Mouse (Mus musculus): ENCODE measurements around the gene Blm. TPM values are rescaled to one million over a fixed set of nuclear protein-coding genes. Genes with fewer than 3 reads are reported as not detected.

The Blm gene
- total and polyA plus RNA-seq, 2 experiments from 2014 or later, result 5.5 to 10.4 TPM

DNA sequence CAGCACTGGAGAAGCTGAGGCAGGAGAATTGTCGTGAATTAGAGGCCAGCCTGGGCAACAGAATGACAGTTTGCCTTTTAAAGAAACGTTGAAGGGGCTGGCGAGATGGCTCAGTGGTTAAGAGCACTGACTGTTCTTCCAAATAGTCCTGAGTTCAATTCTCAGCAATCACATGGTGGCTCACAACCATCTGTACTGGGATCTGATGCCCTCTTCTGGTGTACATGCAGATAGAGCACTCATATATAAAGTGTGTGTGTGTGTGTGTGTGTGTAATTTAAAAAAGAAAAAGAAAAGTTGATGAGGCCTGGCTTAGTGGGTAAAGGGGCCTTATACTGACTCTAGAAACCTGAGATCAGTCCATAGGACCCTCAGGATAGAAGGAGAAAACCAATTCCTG is 20.2 kb upstream of the Blm start:
- 0 out of 2 replicates have a peak, but pooled peaks have one; percentile 26 for TF ChIP-seq CTCF (IDR thresholded peaks at IDR 0.05; ENCODE audit: low read depth)
- Histone ChIP-seq H3K27me3 (ENCODE audit: insufficient read depth, low read length) (no peaks in the 10 kb centered on the region), H3K36me3 (ENCODE audit: insufficient read depth) (no peaks in the 10 kb centered on the region), H3K9me3 (ENCODE audit: low read length) (no peaks in the 10 kb centered on the region), H3K4me3 (ENCODE audit: low read depth, low read length) (no peak overlapping the region), H3K4me1 (ENCODE audit: insufficient read depth) (no peaks in the 10 kb centered on the region), H3K4me2 (ENCODE audit: low read depth) (no peak overlapping the region), H3K9ac (no peak overlapping the region), H3K27ac (ENCODE audit: low read depth, low read length) (peak overlapping the region; percentile 66; the same call in 1 of the 2 replicates)
- WGBS, result 66% methylated on average over 3 of the region's 3 CpGs
- no peak for ATAC-seq
- DNase-seq, result no peak

DNA sequence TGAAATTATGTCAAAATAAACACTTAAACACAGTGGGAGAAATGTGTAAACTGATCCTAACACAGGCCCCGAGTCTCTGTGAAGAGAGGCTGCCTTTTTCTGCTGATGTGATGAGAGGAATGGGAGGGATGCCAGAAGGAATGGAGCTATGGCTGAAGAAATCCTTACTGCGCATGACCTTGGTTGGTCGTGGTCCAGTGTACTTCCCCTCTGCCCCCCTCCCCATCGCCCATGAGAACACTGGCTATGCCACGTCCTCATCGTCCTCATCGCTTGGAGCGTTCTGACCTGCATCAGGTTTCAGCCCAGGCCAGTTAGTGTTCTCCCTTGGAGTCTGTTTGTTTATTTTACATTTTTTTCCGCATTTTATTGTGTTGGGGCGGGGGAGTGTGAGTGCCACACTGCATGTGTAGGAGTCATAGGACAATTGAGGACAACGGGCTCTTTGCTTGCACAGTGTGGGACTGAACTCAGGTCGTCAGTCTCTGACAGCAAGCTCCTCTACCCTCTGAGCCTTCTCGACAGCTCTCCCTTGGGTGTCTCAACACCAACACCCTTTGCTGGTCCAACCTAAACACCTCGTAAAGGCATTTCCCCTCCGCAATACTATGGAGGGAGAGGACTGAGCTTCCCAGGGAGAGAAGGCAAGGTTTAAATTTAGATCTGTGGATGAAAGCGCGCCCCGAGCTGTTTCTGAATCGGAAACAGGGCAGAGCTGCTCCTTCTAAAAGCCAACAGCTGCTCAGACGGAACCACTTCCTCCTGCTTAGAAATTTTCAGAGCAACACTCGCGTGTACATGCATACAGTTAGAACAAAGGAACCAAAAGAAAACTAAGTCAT is 19.5 kb upstream of the Blm start:
- Histone ChIP-seq H3K36me3 (ENCODE audit: insufficient read depth) (no peaks in the 10 kb centered on the region), H3K4me1 (ENCODE audit: insufficient read depth) (no peaks in the 10 kb centered on the region), H3K27ac (ENCODE audit: low read depth, low read length) (peak overlapping the region; percentile 66), H3K27me3 (ENCODE audit: insufficient read depth, low read length) (no peaks in the 10 kb centered on the region), H3K9me3 (ENCODE audit: low read length) (no peaks in the 10 kb centered on the region), H3K4me2 (ENCODE audit: low read depth) (no peak overlapping the region), H3K4me3 (ENCODE audit: low read depth, low read length) (no peak overlapping the region), H3K9ac (no peak overlapping the region)
- ATAC-seq (peak; percentile 64), DNase-seq (peak; percentile 37)
- WGBS, result 77% methylated on average over 22 of the region's 22 CpGs
- no peak for TF ChIP-seq CTCF (IDR thresholded peaks at IDR 0.05; ENCODE audit: low read depth)

DNA sequence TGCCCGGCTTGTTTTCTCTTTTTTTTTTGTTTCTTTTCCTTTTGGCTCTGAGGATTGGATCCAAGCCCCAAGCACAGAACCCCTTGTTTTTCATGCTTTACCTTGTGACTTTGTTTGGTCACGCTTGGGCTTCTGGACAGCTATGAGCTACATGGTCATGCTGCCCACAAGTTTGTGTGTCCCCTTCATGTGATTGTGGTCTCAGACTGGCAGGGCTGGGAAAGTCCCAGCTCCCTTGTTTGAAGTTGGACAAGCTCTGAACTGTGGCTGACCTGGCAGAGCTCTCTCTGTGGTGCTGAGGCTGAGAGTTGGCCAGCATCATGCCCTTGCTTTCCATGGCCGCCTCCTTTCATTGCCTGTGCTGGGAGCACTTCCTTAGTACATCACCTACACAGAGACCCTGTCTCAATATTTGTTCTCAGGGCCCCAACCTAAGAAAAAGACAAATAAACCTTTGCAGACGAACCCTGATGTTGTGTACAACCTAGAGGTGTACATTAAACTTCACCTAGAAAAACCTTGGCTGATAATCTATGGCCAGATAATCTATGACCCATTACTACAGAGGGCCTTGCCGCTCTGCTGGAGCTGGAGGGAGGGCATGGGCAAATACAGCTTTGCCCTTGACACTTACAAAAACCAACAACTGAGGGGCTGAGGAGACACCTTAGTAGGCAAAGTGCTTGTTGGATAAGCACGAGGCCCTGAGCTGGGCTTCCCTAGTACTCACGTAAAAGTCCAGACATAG is 13.8 kb upstream of the Blm start:
- Histone ChIP-seq H3K27ac (ENCODE audit: low read depth, low read length) (no peak overlapping the region), H3K4me2 (ENCODE audit: low read depth) (no peak overlapping the region), H3K27me3 (ENCODE audit: insufficient read depth, low read length) (no peaks in the 10 kb centered on the region), H3K4me3 (ENCODE audit: low read depth, low read length) (no peak overlapping the region), H3K9me3 (ENCODE audit: low read length) (no peaks in the 10 kb centered on the region), H3K9ac (no peak overlapping the region), H3K4me1 (ENCODE audit: insufficient read depth) (no peaks in the 10 kb centered on the region), H3K36me3 (ENCODE audit: insufficient read depth) (no peaks in the 10 kb centered on the region)
- 83% methylated on average over 7 of the region's 7 CpGs for WGBS
- DNase-seq (no peak), ATAC-seq (no peak)
- TF ChIP-seq CTCF (IDR thresholded peaks at IDR 0.05; ENCODE audit: low read depth), result no peak

DNA sequence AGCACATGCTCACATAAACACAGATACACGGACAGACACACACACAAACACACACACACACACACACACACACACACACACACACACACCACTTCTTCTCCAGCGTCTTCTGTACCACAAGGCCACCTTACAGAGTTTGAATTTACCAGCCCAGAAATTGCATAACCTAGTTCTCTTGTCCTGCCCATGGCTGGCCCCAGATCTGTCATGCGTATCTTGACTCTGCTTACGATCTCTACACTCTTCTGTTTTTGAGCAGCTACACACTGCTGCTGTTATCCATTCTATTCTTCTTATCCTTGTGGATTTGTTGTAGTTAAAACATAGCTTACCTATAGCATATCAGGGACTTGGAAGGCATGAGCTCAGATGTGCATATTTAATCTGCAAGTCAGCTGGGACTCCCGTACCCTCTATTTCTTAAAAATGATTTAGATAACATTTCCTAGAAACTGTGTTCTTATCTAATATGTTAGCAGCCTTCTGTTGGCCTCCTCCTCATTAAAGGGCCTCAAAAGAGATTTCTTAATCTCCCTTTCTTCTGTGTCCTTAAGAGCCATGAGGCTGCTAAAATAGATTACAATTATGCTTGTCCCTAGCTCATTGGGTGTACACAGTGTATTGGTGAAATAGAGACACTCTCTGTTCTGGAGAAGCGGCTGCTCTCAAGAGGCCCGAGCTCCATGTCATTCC is 7.4 kb upstream of the Blm start:
- Histone ChIP-seq H3K4me1 (ENCODE audit: insufficient read depth) (no peaks in the 10 kb centered on the region), H3K9me3 (ENCODE audit: low read length) (no peaks in the 10 kb centered on the region), H3K27ac (ENCODE audit: low read depth, low read length) (no peak overlapping the region), H3K4me3 (ENCODE audit: low read depth, low read length) (no peak overlapping the region), H3K4me2 (ENCODE audit: low read depth) (no peak overlapping the region), H3K9ac (no peak overlapping the region), H3K36me3 (ENCODE audit: insufficient read depth) (no peaks in the 10 kb centered on the region), H3K27me3 (ENCODE audit: insufficient read depth, low read length) (no peaks in the 10 kb centered on the region)
- DNase-seq, result no peak
- TF ChIP-seq CTCF (IDR thresholded peaks at IDR 0.05; ENCODE audit: low read depth), result no peak
- ATAC-seq, result no peak
- 87% methylated on average over 7 of the region's 7 CpGs for WGBS

DNA sequence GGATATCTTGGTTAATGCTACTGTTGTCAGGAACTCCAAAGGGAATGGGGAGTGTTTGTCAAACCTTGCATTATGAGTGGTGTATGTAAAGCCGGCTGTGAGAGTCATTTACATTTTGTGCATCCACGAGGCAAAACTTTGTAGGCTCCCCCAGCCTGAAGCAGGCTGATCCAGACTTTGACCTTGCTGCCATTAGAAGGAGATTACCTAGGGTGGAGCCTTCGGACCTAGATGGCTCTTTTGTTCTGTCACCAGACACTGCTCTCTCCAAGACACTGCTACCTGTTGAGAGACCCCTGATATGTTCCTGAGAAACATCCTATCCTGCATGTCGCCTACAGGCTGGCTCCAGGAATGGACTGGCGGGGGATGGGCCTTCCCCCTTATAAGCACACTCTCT is 4.7 kb upstream of the Blm start:
- Histone ChIP-seq H3K4me2 (ENCODE audit: low read depth) (no peak overlapping the region), H3K4me3 (ENCODE audit: low read depth, low read length) (no peak overlapping the region), H3K4me1 (ENCODE audit: insufficient read depth) (no peaks in the 10 kb centered on the region), H3K9me3 (ENCODE audit: low read length) (no peaks in the 10 kb centered on the region), H3K36me3 (ENCODE audit: insufficient read depth) (no peaks in the 10 kb centered on the region), H3K27ac (ENCODE audit: low read depth, low read length) (no peak overlapping the region), H3K27me3 (ENCODE audit: insufficient read depth, low read length) (no peaks in the 10 kb centered on the region), H3K9ac (no peak overlapping the region)
- ATAC-seq (no peak), DNase-seq (no peak)
- WGBS, result 64% methylated on average over 5 of the region's 5 CpGs
- TF ChIP-seq CTCF (IDR thresholded peaks at IDR 0.05; ENCODE audit: low read depth), result no peak

DNA sequence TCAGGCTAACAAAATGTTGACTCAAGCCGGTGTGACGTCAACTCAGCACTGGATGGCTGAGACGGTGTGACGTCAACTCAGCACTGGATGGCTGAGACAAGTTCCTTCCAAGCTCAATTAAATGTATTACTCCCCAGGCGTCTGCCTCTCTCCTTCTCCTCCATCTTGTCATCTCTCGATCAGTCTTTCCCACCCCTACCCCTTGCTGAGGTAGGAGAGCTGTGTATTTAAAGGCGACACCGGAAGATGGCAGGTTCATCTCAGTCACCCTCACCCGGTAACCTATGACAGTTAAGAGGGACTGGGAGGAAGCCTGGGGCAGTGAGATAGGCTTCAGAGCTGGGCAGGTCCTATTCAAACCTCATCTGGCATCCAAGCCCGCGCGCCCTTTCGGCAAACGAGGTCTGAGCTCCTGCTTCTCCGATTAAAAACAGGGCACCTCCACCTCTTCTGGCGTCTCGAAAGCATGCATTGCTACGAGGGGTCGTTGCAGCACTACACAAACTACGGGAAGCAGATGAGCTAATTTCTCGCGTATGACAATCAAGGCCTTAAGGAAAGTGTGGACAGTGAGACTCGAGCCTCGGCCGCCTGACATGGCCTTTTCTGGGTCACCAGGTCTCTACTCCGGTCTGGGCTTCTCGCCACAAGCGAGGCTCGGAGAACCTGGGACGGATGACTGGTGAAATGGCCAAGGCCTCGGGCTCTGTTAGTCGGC is 469 bp downstream of the Blm start:
- DNase-seq, result peak; percentile 42
- Histone ChIP-seq H3K4me2 (ENCODE audit: low read depth) (peak overlapping the region; percentile 86), H3K9me3 (ENCODE audit: low read length) (no peaks in the 10 kb centered on the region), H3K36me3 (ENCODE audit: insufficient read depth) (no peaks in the 10 kb centered on the region), H3K9ac (peak overlapping the region; percentile 64), H3K4me3 (ENCODE audit: low read depth, low read length) (peak overlapping the region; percentile 82), H3K27ac (ENCODE audit: low read depth, low read length) (peak overlapping the region; percentile 59), H3K4me1 (ENCODE audit: insufficient read depth) (no peaks in the 10 kb centered on the region), H3K27me3 (ENCODE audit: insufficient read depth, low read length) (no peaks in the 10 kb centered on the region)
- TF ChIP-seq CTCF (IDR thresholded peaks at IDR 0.05; ENCODE audit: low read depth), result no peak
- peak; percentile 5; the same call in 1 of the 2 replicates for ATAC-seq
- WGBS, result 2% methylated on average over 32 of the region's 32 CpGs
